Mouse (Mus musculus) brain, embryonic 14.5 days (tissue): ENCODE data around the gene Cbx3.

ENCODE experiments used
- CTCF ChIP-seq: fragments of 200-500 bp; IDR thresholded peaks from 2 replicates; pipeline ENCODE4 v1.5.1; 2012; ENCODE audit warnings: inconsistent platforms, mild to moderate bottlenecking, moderate library complexity, borderline replicate concordance; ENCODE audit not compliant: insufficient read depth, insufficient read length; ENCODE audit errors: extremely low read depth
- POLR2A ChIP-seq: fragments of 200-500 bp; IDR thresholded peaks from 2 replicates; pipeline ENCODE4 v1.6.1; 2012; ENCODE audit warnings: mild to moderate bottlenecking, inconsistent platforms, borderline replicate concordance; ENCODE audit not compliant: poor library complexity, insufficient read depth, insufficient read length, severe bottlenecking; ENCODE audit errors: extremely low read depth

DNA sequence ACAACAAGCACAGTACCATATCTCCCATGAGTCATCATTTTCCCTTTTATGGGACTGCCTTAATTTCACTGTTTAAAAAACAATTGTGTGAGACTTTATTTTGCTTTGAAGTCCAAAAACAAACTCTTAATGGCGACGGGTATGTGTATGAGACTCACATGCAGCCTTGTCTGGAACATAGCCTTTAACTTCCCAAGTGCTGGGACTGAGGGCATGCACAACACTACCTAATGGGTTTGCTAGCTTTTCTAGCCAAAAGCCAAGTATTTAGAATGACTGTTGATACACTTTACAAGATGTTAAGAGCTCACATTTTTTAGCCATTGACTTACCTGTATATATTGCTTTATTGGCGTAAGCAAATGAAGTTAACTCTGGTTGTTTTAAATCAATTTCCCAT, 9.8 kb upstream of the Cbx3 start:
- TF ChIP-seq CTCF (no peak), POLR2A (no peak)
